Mouse (Mus musculus) spleen, postnatal 36 days (tissue): Measurements from ENCODE around the gene Galnt15.

Experiments
- DNase-seq, 2 experiments: peaks; one replicate each; pipeline ENCODE4 v3.0.0; 2022; ENCODE audit warnings: low spot score in 2 of 2, mixed read lengths in 1 of 2

Galnt15 gene

GRCm38 (mm10) chr14:32036482-32036881 is 7.7 kb downstream of the Galnt15 start:
- no peak for DNase-seq

- no peak for DNase-seq
These were observed 9.0 kb downstream of the Galnt15 start for GRCm38 (mm10) chr14:32037661-32038252.

- no peak for DNase-seq
These were observed 13.3 kb downstream of the Galnt15 start for GRCm38 (mm10) chr14:32042108-32042507.

- no peak for DNase-seq
These were observed 17.6 kb downstream of the Galnt15 start for GRCm38 (mm10) chr14:32046357-32046756.

GRCm38 (mm10) chr14:32050171-32050570 is 21.4 kb downstream of the Galnt15 start:
- no peak for DNase-seq

- no peak for DNase-seq
These were observed 25.1 kb downstream of the Galnt15 start for GRCm38 (mm10) chr14:32053895-32054294.

- no peak for DNase-seq
These were observed 26.0 kb downstream of the Galnt15 start for GRCm38 (mm10) chr14:32054788-32055187.

- DNase-seq: no peak
These were observed 27.0 kb downstream of the Galnt15 start for GRCm38 (mm10) chr14:32055781-32056180.

GRCm38 (mm10) chr14:32056675-32057074 is 27.9 kb downstream of the Galnt15 start:
- DNase-seq: no peak

- no peak for DNase-seq
These were observed 28.9 kb downstream of the Galnt15 start for GRCm38 (mm10) chr14:32057664-32058063.

GRCm38 (mm10) chr14:32061398-32061797 is 32.6 kb downstream of the Galnt15 start:
- DNase-seq: no peak

- no peak for DNase-seq
These were observed 44.0 kb downstream of the Galnt15 start for GRCm38 (mm10) chr14:32072807-32073206.

- DNase-seq: peak in 1 of 2 experiments; percentile 7
These were observed 44.5 kb downstream of the Galnt15 start for GRCm38 (mm10) chr14:32073211-32073685.

- DNase-seq: no peak
These were observed 45.1 kb downstream of the Galnt15 start for GRCm38 (mm10) chr14:32073901-32074300.

- peak; percentile 26 to 28 for DNase-seq
These were observed 48.2 kb downstream of the Galnt15 start for GRCm38 (mm10) chr14:32076896-32077575.

GRCm38 (mm10) chr14:32081026-32081425 is 52.2 kb downstream of the Galnt15 start:
- no peak for DNase-seq

GRCm38 (mm10) chr14:32082891-32083290 is 54.1 kb downstream of the Galnt15 start:
- no peak for DNase-seq

GRCm38 (mm10) chr14:32083466-32083865 is 54.7 kb downstream of the Galnt15 start:
- DNase-seq: no peak

GRCm38 (mm10) chr14:32084761-32085485 is 56.1 kb downstream of the Galnt15 start, which contains the start of gene Oxnad1:
Gene Oxnad1, plus strand, starts transcription at chr14:32085374.
- peak; percentile 87 to 90 for DNase-seq

GRCm38 (mm10) chr14:32085486-32086201 is 56.9 kb downstream of the Galnt15 start, which contains the start of gene Dph3:
Gene Dph3, minus strand, starts transcription at chr14:32085729.
- DNase-seq: peak; percentile 98 to 99

- DNase-seq: no peak
These were observed 57.4 kb downstream of the Galnt15 start for GRCm38 (mm10) chr14:32086226-32086625.
